Mouse (Mus musculus) colon, adult 2 months (tissue): ENCODE results near the gene Serpinf2. TPM values are rescaled to one million over a fixed set of nuclear protein-coding genes. Genes with fewer than 3 reads are reported as not detected.

Experiments
- polyA plus RNA-seq: library from polyadenylated mRNA; depleted of rRNA; stranded (reverse); fragments of >200 nt; gene quantifications from 2 replicates; pipeline ENCODE4 v1.2.3, GENCODE M21; 2012; rRNA removed

Serpinf2 gene
- 0.88 and 1.9 TPM in 2 replicates for polyA plus RNA-seq

DNA sequence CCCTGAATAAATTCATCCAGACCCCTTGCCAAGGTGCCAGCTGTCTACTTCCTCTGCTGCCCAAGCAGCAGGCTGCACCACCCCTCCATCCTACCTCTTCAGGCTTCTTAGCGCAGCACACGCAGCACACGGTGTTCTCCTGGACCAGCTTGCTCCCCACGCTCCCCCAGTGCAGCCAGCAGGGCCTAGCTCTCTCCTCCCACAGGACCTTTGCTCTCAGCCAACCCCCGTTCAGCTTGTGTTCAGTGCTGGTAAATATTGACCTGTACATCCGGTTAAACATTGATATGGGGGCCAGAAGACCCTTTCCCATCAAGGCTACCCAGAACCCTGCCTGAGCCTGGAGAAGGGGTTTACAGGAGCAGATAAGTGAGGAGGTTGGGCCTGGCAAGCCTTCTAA lies at the start of gene Serpinf2:
Gene Serpinf2, minus strand, starts transcription at position 229 of the 400 bp plus-strand sequence.

DNA sequence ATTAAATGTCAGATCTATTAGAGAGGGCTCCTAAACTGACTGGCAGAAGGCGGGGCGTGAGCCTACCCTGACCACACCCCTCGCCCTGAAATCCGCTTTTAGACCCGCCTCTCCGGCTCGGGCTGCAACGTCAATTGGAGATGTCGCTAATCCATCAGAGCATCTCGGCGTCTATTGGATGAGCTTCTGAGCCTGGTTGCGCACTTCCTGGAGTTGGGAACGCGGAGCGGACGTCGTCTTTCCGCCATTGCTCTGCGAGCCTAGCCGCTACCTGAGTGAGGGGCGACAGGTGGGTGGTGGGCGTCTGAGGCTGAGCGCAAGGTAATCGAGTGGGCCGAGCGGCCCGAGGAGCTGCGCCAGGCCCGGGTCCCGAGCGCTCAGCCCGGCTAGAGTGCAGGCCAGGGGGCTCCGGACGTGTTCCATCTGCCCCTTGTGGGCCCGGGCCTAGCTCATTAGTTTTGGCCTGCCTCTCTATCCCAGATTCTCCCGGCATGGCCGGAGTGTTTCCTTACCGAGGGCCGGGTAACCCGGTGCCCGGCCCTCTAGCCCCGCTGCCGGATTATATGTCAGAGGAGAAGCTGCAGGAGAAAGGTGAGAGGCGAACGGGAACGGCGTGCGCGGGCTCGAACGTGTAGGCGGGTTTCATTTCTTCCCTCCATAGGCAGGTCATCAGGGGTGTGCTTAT lies 47.4 kb upstream of the Serpinf2 start, which contains the start of gene Prpf8:
Gene Prpf8, plus strand, starts transcription at position 216 of the 685 bp plus-strand sequence.

DNA sequence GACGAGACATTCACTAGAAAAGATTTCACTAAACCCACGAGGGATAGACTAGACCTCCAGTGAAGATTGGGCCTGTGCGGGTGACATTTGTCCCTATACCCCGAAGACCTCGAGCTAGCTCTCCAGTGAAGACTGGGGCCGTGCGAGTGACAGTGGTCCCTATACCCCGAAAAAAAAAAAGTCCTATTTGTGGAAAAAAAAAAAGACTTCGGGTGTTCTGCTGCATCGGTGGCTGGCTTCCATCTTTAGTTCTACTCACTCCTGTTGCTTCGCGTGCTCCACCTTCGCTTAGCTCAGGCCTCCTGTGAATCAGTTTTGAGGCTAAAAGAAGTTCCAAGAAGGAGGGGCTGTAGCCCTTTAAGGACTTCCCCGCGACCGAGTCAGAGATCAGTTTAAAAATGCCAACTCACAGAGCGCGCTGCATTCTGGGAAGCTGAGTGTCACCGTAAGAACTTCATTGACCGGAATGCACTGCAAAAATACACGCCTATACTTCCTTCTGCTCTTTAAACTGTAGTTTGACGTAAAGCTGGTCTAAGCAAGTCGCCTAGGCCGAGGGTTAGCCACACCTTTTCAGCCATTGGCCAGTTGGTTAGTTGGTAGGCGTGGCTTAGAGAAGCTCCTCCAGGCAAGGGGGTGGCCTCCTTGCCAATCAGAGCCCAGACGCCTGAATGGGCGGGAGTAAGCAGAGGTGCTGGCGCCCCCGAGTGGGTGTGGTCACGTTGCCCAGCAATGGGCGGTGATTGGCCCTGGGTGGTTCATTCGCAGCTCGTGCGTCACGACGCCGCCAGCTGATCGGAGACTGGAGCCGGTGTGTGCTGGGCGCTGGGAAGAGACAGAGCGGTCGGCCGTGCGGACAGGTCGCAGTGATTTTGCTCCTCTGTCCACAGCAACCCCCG lies 21.7 kb upstream of the Serpinf2 start, which contains the start of gene Tlcd2:
Gene Tlcd2, plus strand, starts transcription at position 872 of the 899 bp plus-strand sequence.

DNA sequence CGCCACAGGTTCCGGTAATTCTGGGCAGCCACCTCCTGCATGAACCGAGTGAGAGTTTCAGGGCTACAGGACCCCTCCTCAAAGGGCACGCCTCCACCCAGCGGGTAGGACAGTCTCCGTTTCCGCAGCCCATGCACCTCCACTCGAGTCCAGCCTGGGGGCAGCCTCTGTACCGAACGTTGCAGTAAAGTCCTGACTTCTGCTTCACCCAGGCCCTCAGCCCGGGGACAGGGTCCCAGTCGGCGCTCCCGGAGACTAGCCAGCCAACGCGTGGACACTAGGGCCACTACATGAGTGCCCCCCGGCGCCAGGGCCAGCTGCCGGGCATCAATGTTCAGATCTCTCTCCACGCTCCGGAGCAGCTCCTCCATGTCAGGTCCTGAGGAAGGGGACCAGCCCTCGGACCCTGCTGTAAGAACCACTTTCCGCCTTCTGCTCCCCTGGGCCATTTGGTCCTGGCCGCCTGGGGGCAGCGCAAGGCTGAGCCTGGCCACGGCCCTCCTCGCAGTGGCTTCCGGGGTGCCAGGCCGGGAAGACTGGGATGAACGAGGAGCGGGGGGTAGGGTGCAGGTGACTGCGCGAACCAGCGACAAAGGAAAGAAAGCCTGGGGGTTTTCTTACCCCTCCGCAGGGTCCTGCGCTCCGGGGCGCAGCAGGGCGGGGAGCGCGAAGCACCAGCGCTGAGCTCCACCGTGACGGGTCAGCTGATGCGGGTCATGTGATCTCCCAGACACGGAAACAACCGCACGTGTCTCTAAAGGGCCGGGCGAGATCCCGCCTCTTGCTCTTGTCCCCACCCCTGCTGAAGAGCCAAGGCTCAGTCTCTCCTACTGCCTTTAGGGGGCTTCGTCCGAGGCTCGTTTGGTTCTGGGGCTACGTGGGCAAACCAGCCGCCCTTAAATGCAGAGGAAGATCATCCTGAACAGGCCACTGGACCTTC lies 14.9 kb upstream of the Serpinf2 start, which contains the start of gene Wdr81:
Gene Wdr81, minus strand, starts transcription at position 727 of the 940 bp plus-strand sequence.

DNA sequence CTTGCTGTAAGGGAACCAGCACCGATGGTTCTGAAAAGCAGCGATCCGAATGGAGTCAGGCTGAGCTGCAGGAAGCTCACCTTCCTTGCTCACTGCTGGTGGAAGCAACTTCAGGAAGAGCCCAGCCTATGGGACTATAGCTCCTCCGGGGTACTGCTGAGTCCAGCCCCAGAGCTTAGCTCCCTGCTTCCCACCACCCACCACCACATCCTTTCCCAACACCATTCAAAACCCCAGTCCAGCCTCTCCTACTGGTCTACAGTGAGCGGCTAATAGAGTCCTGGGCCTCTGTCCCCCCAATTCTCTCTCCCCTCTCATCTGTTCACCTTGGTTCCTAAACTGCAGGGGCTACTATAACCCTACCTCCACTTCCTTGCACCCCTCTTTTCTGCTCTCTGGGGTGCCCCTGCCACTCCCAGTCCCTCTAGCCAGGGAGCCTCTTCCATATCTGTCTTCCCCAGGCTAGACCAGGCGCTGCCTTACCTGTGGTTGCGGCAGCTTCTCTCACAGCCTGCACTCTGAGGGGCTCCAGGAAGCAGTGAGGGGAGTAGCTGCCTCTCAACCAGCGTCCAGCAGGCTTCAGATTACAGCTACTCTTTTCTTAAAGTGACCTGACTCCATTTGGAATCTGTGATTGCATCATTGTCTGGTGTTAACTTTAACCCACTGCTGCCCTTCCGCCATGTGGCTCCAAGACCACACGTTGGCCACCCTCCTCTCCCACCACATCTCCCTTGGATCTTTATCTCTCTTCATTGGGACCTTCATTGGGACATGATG lies 17.2 kb downstream of the Serpinf2 start, which contains the start of gene Serpinf1:
Gene Serpinf1, minus strand, starts transcription at position 689 of the 780 bp plus-strand sequence.

Other genes with a start within 250 kb of the Serpinf2 start
- 29.9 and 34.9 TPM in 2 replicates for gene Dph1, start 248.3 kb downstream of the Serpinf2 start, polyA plus RNA-seq
- 7.2 and 7.5 TPM in 2 replicates for gene Rtn4rl1, start 245.8 kb downstream of the Serpinf2 start, polyA plus RNA-seq
- 9.9 and 14.4 TPM in 2 replicates for gene Rpa1, start 91.3 kb downstream of the Serpinf2 start, polyA plus RNA-seq
- gene Smyd4, start 91.2 kb downstream of the Serpinf2 start, polyA plus RNA-seq, result 2.6 and 4.5 TPM in 2 replicates
- 27.8 and 32.3 TPM in 2 replicates for gene Serpinf1, start 16.9 kb downstream of the Serpinf2 start, polyA plus RNA-seq
- gene Wdr81, start 15.1 kb upstream of the Serpinf2 start, polyA plus RNA-seq, result 20.5 and 24.9 TPM in 2 replicates
- 14.5 and 19.6 TPM in 2 replicates for gene Tlcd2, start 22.1 kb upstream of the Serpinf2 start, polyA plus RNA-seq
- gene Prpf8, start 47.2 kb upstream of the Serpinf2 start, polyA plus RNA-seq, result 48.5 and 53.9 TPM in 2 replicates
- 12.3 and 13.1 TPM in 2 replicates for gene Rilp, start 70.5 kb upstream of the Serpinf2 start, polyA plus RNA-seq
- gene Scarf1, start 73.9 kb upstream of the Serpinf2 start, polyA plus RNA-seq, result 14.3 and 15.1 TPM in 2 replicates
- gene Slc43a2, start 92.1 kb upstream of the Serpinf2 start, polyA plus RNA-seq, result 18.6 and 19.8 TPM in 2 replicates
- 55.8 and 70.1 TPM in 2 replicates for gene Pitpna, start 148.5 kb upstream of the Serpinf2 start, polyA plus RNA-seq
- gene Inpp5k, start 191.4 kb upstream of the Serpinf2 start, polyA plus RNA-seq, result 38.6 and 40.4 TPM in 2 replicates
- 73.3 and 74.1 TPM in 2 replicates for gene Myo1c, start 210.9 kb upstream of the Serpinf2 start, polyA plus RNA-seq
- gene Crk, start 239.7 kb upstream of the Serpinf2 start, polyA plus RNA-seq, result 198 and 236 TPM in 2 replicates